Mouse (Mus musculus) cerebellum, postnatal 10 days (tissue): Measurements from ENCODE around the gene Ppp1r32.
A peak's percentile ranks its signal among the peaks of the same experiment; 100 is the strongest.

Experiments
- DNase-seq, 2 experiments: peaks; one replicate each; pipeline ENCODE4 v3.0.0; 2021; ENCODE audit warnings: mixed read lengths in 2 of 2

Gene Ppp1r32

GRCm38 (mm10) chr19:10482703-10483102 lies at the start of gene Ppp1r32:
Gene Ppp1r32 (minus strand): TSS chr19:10482928.
- DNase-seq = peak; percentile 53 to 59

GRCm38 (mm10) chr19:10530082-10530481 lies 47.4 kb upstream of the Ppp1r32 start:
- DNase-seq = no peak

GRCm38 (mm10) chr19:10525910-10526309 lies 43.2 kb upstream of the Ppp1r32 start, which contains the start of gene Sdhaf2:
Gene Sdhaf2 (minus strand): TSS chr19:10526142.
- peak; percentile 69 to 82 for DNase-seq

GRCm38 (mm10) chr19:10525106-10525901 lies 42.6 kb upstream of the Ppp1r32 start, which contains the start of gene Cpsf7:
Gene Cpsf7 (plus strand): TSS chr19:10525266.
- peak; percentile 96 to 97 for DNase-seq

GRCm38 (mm10) chr19:10524784-10525105 lies 42.0 kb upstream of the Ppp1r32 start:
- DNase-seq = no peak

- no peak for DNase-seq
Observed at GRCm38 (mm10) chr19:10523483-10524080, 40.9 kb upstream of the Ppp1r32 start.

- DNase-seq = no peak
Observed at GRCm38 (mm10) chr19:10521926-10522325, 39.2 kb upstream of the Ppp1r32 start.

GRCm38 (mm10) chr19:10520355-10520754 lies 37.6 kb upstream of the Ppp1r32 start:
- peak; percentile 34 to 39 for DNase-seq

GRCm38 (mm10) chr19:10510759-10511330 lies 28.1 kb upstream of the Ppp1r32 start:
- DNase-seq = no peak

GRCm38 (mm10) chr19:10502571-10502970 lies 19.8 kb upstream of the Ppp1r32 start:
- peak; percentile 72 to 84 for DNase-seq

- no peak for DNase-seq
Observed at GRCm38 (mm10) chr19:10500581-10500980, 17.9 kb upstream of the Ppp1r32 start.

GRCm38 (mm10) chr19:10497512-10498160 lies 14.9 kb upstream of the Ppp1r32 start:
- no peak for DNase-seq

GRCm38 (mm10) chr19:10496976-10497375 lies 14.2 kb upstream of the Ppp1r32 start:
- no peak for DNase-seq

GRCm38 (mm10) chr19:10495670-10496069 lies 12.9 kb upstream of the Ppp1r32 start:
- no peak for DNase-seq

GRCm38 (mm10) chr19:10486264-10486738 lies 3.6 kb upstream of the Ppp1r32 start:
- peak; percentile 72 to 73 for DNase-seq

- no peak for DNase-seq
Observed at GRCm38 (mm10) chr19:10479541-10479940, 3.2 kb downstream of the Ppp1r32 start.

GRCm38 (mm10) chr19:10473779-10474178 lies 8.9 kb downstream of the Ppp1r32 start:
- no peak for DNase-seq

GRCm38 (mm10) chr19:10472958-10473357 lies 9.8 kb downstream of the Ppp1r32 start:
- DNase-seq = no peak

- DNase-seq = peak in 1 of 2 experiments; percentile 27
Observed at GRCm38 (mm10) chr19:10469171-10469658, 13.5 kb downstream of the Ppp1r32 start.

- DNase-seq = no peak
Observed at GRCm38 (mm10) chr19:10464427-10464826, 18.3 kb downstream of the Ppp1r32 start.

- DNase-seq = no peak
Observed at GRCm38 (mm10) chr19:10461584-10461983, 21.1 kb downstream of the Ppp1r32 start.

GRCm38 (mm10) chr19:10459907-10460306 lies 22.8 kb downstream of the Ppp1r32 start:
- no peak for DNase-seq

- peak in 1 of 2 experiments; percentile 29 for DNase-seq
Observed at GRCm38 (mm10) chr19:10458096-10458495, 24.6 kb downstream of the Ppp1r32 start.
